Mouse (Mus musculus) bone marrow macrophage, adult 2 months (primary cell): ENCODE data around the gene Car7.

Source experiments
- CTCF ChIP-seq: IDR thresholded peaks from 2 replicates; pipeline ENCODE4 v1.5.1; 2012; ENCODE audit warnings: low read depth, mild to moderate bottlenecking, low read length, moderate library complexity
- POLR2A ChIP-seq: IDR thresholded peaks from 2 replicates; pipeline ENCODE4 v1.6.1; 2012; ENCODE audit warnings: mild to moderate bottlenecking, low read depth, low read length, borderline replicate concordance

DNA sequence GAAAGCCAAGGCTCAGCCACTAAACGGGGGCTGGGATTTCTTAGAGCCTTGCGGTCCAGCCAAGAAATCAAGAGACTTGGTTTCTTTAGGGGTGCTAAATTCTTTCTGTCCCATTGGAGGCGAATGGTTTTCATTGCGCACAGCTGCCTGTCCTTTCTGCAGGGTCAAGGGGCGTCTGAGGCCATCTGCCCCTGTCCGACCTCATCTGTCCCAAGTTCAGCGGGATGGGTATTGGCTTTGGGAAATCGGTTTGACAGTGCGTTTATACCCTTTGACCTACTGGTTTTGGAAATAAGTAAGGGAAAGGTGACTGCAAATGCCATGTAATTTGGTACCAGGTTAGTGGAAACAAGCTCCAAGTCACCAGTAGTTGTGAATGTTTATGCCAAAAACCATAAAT is 57.4 kb downstream of the Car7 start:
- TF ChIP-seq CTCF (no peak), POLR2A (no peak)
